Mouse (Mus musculus) lung, adult 2 months (tissue): ENCODE data around the gene Ercc4. TPM values are rescaled to one million over a fixed set of nuclear protein-coding genes. Genes with fewer than 3 reads are reported as not detected.

Source experiments
- DNase-seq: peaks from one replicate; pipeline ENCODE4 v3.0.0; 2022
- H3K4me1 ChIP-seq: fragments of 200-500 bp; 2 replicates; pipeline ENCODE4 v1.6.1; 2011; ENCODE audit warnings: low read length; ENCODE audit not compliant: control insufficient read depth, insufficient read depth
- H3K4me3 ChIP-seq: fragments of 200-500 bp; replicated peaks from 2 replicates; pipeline ENCODE3; 2011; ENCODE audit warnings: low read depth, mild to moderate bottlenecking, control low read depth, low read length; ENCODE audit errors: extremely low read depth
- CTCF ChIP-seq: fragments of 200-500 bp; IDR thresholded peaks from 2 replicates; pipeline ENCODE4 v1.5.1; 2011; ENCODE audit warnings: mild to moderate bottlenecking, low read length, control low read depth; ENCODE audit not compliant: insufficient read depth
- POLR2A ChIP-seq: fragments of 200-500 bp; IDR thresholded peaks from 2 replicates; pipeline ENCODE4 v1.6.1; 2011; ENCODE audit warnings: low read depth, mild to moderate bottlenecking, control low read depth, low read length, borderline replicate concordance; ENCODE audit errors: extremely low read depth
- WGBS: fragments of 180-500 bp; shearing (Covaris S2); methylation state at CpG from one replicate; pipeline ENCODE4 v1.1.7; 2018; 5-methylcytosine and 5-hydroxymethylcytosine counted together
- polyA plus RNA-seq: library from polyadenylated mRNA; depleted of rRNA; stranded (reverse); fragments of >200 nt; gene quantifications from 2 replicates; pipeline ENCODE4 v1.2.3, GENCODE M21; 2012; rRNA removed

Ercc4 gene
- polyA plus RNA-seq, 1 experiment: 13.8 TPM

GRCm38 (mm10) chr16:13190471-13190870, 81.0 kb downstream of the Ercc4 start:
- TF ChIP-seq CTCF (no peak), POLR2A (no peak)
- no peak for DNase-seq
- Histone ChIP-seq H3K4me3 (no peak overlapping the region), H3K4me1 (peaks cover 16% of the 10 kb centered on the region)
- 28% methylated on average over 5 of the region's 5 CpGs for WGBS

- Histone ChIP-seq H3K4me3 (no peak overlapping the region), H3K4me1 (peaks cover 19% of the 10 kb centered on the region)
- WGBS: 82% methylated on average over 4 of the region's 4 CpGs
- DNase-seq: no peak
- TF ChIP-seq POLR2A (no peak), CTCF (no peak)
These were observed 81.7 kb downstream of the Ercc4 start for GRCm38 (mm10) chr16:13191166-13191565.

GRCm38 (mm10) chr16:13193663-13194071, 84.2 kb downstream of the Ercc4 start:
- TF ChIP-seq POLR2A: no peak
- no peak for TF ChIP-seq CTCF
- H3K4me3 ChIP-seq: no peak overlapping the region
- no peak for DNase-seq
- 51% methylated on average over 4 of the region's 4 CpGs for WGBS
- peaks cover 20% of the 10 kb centered on the region for H3K4me1 ChIP-seq

GRCm38 (mm10) chr16:13194882-13195281, 85.4 kb downstream of the Ercc4 start:
- no peak for DNase-seq
- H3K4me1 ChIP-seq: peaks cover 15% of the 10 kb centered on the region
- no peak for TF ChIP-seq CTCF
- TF ChIP-seq POLR2A: no peak
- 82% methylated on average over 5 of the region's 5 CpGs for WGBS
- no peak overlapping the region for H3K4me3 ChIP-seq

GRCm38 (mm10) chr16:13196626-13197025, 87.1 kb downstream of the Ercc4 start:
- no peak for TF ChIP-seq POLR2A
- no peak for TF ChIP-seq CTCF
- Histone ChIP-seq H3K4me3 (no peak overlapping the region), H3K4me1 (peaks cover 8% of the 10 kb centered on the region; the same call in 1 of the 2 replicates)
- no peak for DNase-seq
- 61% methylated on average over 5 of the region's 5 CpGs for WGBS

GRCm38 (mm10) chr16:13197293-13197692, 87.8 kb downstream of the Ercc4 start:
- WGBS: 25% methylated on average over 5 of the region's 5 CpGs
- TF ChIP-seq CTCF: no peak
- TF ChIP-seq POLR2A: no peak
- H3K4me3 ChIP-seq: no peak overlapping the region
- peaks cover 8% of the 10 kb centered on the region; the same call in 1 of the 2 replicates for H3K4me1 ChIP-seq
- DNase-seq: no peak

GRCm38 (mm10) chr16:13199204-13199603, 89.7 kb downstream of the Ercc4 start:
- H3K4me3 ChIP-seq: no peak overlapping the region
- WGBS: 36% methylated on average over 2 of the region's 2 CpGs
- DNase-seq: no peak
- H3K4me1 ChIP-seq: peaks cover 4% of the 10 kb centered on the region; the same call in 1 of the 2 replicates
- TF ChIP-seq POLR2A (no peak), CTCF (no peak)

Other genes with a start within 250 kb of the Ercc4 start
- gene Mrtfb, start 146.8 kb downstream of the Ercc4 start, polyA plus RNA-seq: 13.2 and 15.8 TPM in 2 replicates